Mouse (Mus musculus): ENCODE measurements around the gene Ankrd2.

Ankrd2 gene

GRCm38 (mm10) chr19:42058426-42058825, 22.6 kb downstream of the Ankrd2 start:
- POLR2A ChIA-PET = interaction anchor here in 3 of 4 experiments (0.6 to 1.7 kb wide), 12 partner anchors 10 to 116 kb away, joined by 3 to 9 read pairs (median 3); partner anchors contain the start of gene Hoga1 (in 3 of the 3)
- CTCF ChIA-PET = interaction anchor here (0.5 to 1.4 kb wide), 10 partner anchors 11 to 393 kb away, joined by 3 to 5 read pairs (median 4); partner anchors contain the start of gene Hoga1 (in 1 of the 4)

- ChIA-PET CTCF (interaction anchor here in 2 of 4 experiments (0.6 to 1.0 kb wide), 3 partner anchors 10 to 1224 kb away, joined by 3 read pairs; partner anchors contain the start of gene Ankrd2 (in 1 of the 2)), POLR2A (interaction anchor here in 2 of 4 experiments (0.8 to 1.0 kb wide), 4 partner anchors 10 to 16 kb away, joined by 3 read pairs; partner anchors contain the start of gene Hoga1 (in 1 of the 2))
Measured at GRCm38 (mm10) chr19:42061443-42061842, 25.6 kb downstream of the Ankrd2 start.

DNA sequence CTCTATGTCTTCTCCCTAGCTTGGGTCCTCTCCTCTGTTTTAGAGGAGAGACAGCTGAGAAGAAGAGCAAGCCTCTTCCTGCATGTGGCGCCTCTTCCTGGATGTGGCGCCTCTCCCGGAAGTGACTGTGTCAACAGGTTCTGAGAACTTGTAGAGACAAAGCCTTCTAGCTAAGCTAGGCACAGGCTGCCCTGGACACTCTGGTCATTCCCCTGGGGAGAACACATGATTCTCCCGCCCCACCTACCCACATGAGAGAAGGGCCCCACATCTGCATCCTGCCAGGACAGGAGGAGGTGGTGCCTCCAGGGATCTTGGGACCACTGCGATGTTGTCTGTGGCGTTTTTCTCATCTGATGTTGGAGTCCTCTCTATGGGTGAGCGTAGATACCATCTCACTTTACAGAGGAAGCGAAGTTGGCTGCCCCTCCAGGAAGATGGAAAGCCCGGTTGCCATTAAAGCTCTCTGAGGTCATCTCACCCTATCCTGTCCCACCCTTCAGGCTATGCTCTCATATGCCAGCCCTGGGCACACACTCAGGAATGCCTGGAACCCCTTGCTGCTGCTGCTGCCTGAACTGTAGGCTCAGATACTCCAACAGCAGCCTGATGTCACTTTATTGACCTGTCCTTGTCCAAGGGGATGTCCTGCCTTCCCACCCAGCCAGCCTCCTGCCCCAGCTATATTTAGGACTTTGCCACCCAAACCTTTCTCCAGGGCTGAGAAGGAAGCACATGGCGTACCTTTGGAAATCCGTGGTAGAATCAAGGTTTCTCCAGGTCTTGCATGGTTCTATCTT, 32.8 kb downstream of the Ankrd2 start:
- CTCF ChIA-PET = interaction anchor here (0.6 to 2.1 kb wide), 26 partner anchors 10 to 446 kb away, joined by 3 to 10 read pairs (median 4); partner anchors contain the start of genes Ankrd2 (in 3 of the 4), Hoga1 (in 3 of the 4) and Pi4k2a (in 1 of the 4)
- POLR2A ChIA-PET = interaction anchor here in 3 of 4 experiments (0.6 to 5.0 kb wide), 24 partner anchors 10 to 341 kb away, joined by 3 to 30 read pairs (median 4); partner anchors contain the start of genes Pi4k2a (in 3 of the 3), Avpi1 (in 2 of the 3), Hoga1 (in 2 of the 3) and Ankrd2 (in 1 of the 3)

- CTCF ChIA-PET = interaction anchor here (0.6 to 2.1 kb wide), 26 partner anchors 10 to 446 kb away, joined by 3 to 10 read pairs (median 4); partner anchors contain the start of genes Ankrd2 (in 3 of the 4), Hoga1 (in 3 of the 4) and Pi4k2a (in 1 of the 4)
- POLR2A ChIA-PET = interaction anchor here in 3 of 4 experiments (0.6 to 5.0 kb wide), 25 partner anchors 9 to 341 kb away, joined by 3 to 30 read pairs (median 4); partner anchors contain the start of genes Pi4k2a (in 3 of the 3), Hoga1 (in 2 of the 3), Ankrd2 (in 1 of the 3) and Avpi1 (in 1 of the 3)
Measured at GRCm38 (mm10) chr19:42069241-42069525, 33.4 kb downstream of the Ankrd2 start.

GRCm38 (mm10) chr19:42071221-42071620, 35.4 kb downstream of the Ankrd2 start:
- ChIA-PET POLR2A (interaction anchor here (0.5 to 5.0 kb wide), 22 partner anchors 9 to 809 kb away, joined by 3 to 30 read pairs (median 4); partner anchors contain the start of genes Pi4k2a (in 3 of the 4), Hoga1 (in 2 of the 4) and Ankrd2 (in 1 of the 4)), CTCF (interaction anchor here (0.5 to 3.2 kb wide), 27 partner anchors 9 to 725 kb away, joined by 3 to 12 read pairs (median 3); partner anchors contain the start of genes Pi4k2a (in 2 of the 4), Ankrd2 (in 1 of the 4) and Hoga1 (in 1 of the 4))

DNA sequence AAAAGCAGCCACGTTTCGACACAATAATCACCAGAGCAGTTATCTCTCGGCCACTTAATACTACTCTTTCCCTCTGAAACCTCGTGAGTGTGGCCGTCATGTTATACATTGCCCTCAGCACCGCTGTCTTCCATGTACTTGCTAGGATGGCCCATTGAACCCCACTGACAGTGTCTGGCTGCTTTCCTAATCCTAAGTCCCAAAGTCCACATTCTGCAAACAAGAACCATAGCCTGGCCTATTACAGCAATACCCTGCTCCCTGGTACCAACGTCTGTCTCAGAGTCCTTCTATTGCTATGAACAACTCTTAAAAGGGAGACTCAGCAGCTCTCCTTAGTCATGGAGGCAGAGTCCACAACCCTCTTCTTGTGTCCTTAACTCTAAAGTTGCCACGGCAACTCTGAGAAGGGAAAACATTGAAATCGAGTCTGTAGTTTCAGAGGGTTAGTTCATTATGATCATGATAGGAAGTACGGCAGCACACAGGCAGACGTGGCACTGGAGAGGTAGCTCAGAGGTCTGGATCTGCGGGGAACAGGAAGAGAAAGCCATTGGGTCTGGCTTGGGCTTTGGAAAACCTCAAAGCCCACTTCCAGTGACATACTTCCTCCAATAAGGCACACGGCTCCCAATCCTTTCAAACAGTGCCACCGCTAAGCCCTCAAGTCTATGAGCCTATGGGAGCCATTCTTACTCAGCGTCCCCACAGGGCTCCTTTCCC, 36.2 kb downstream of the Ankrd2 start:
- ChIA-PET POLR2A (interaction anchor here (0.6 to 5.0 kb wide), 22 partner anchors 8 to 289 kb away, joined by 3 to 30 read pairs (median 4); partner anchors contain the start of genes Pi4k2a (in 3 of the 4), Hoga1 (in 2 of the 4), Ankrd2 (in 1 of the 4) and Avpi1 (in 1 of the 4)), CTCF (interaction anchor here (0.5 to 3.2 kb wide), 34 partner anchors 8 to 1622 kb away, joined by 3 to 12 read pairs (median 4); partner anchors contain the start of genes Hoga1 (in 2 of the 4), Pi4k2a (in 2 of the 4) and Ankrd2 (in 1 of the 4))

DNA sequence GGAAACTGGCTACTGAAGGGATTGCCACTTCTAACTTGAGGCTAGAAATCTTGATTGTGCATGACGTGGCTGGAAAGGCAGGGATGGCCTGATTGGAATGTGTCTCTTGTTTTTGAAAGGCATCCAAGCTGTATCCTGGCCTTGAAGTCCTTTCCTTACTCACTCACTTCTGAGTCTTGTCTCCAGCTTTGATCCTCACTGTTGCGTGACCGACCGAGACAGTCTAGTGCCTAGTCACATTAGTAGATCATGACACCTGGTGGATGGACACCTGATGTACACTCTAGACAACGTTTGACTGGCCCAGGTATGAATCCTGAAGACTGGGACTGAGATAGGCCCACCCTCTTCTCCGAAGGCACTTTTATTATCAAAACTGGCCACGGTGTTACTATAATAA, 37.0 kb downstream of the Ankrd2 start:
- CTCF ChIA-PET = interaction anchor here in 3 of 4 experiments (0.5 to 3.2 kb wide), 12 partner anchors 27 to 173 kb away, joined by 3 to 12 read pairs (median 4); partner anchors contain the start of genes Ankrd2 (in 1 of the 3) and Hoga1 (in 1 of the 3)
- POLR2A ChIA-PET = interaction anchor here in 3 of 4 experiments (0.6 to 5.0 kb wide), 9 partner anchors 13 to 98 kb away, joined by 3 to 30 read pairs (median 4); partner anchors contain the start of genes Pi4k2a (in 2 of the 3), Avpi1 (in 1 of the 3), Hoga1 (in 1 of the 3) and Morn4 (in 1 of the 3)

- CTCF ChIA-PET = interaction anchor here in 2 of 4 experiments (0.6 to 1.1 kb wide), 4 partner anchors 30 to 756 kb away, joined by 3 read pairs; partner anchors contain the start of gene Hoga1 (in 1 of the 2)
- POLR2A ChIA-PET = interaction anchor here in 3 of 4 experiments (1.0 to 7.4 kb wide), 5 partner anchors 15 to 54 kb away, joined by 3 to 66 read pairs (median 5); partner anchors contain the start of genes Avpi1 (in 2 of the 3) and Pi4k2a (in 2 of the 3)
Measured at GRCm38 (mm10) chr19:42075051-42075450, 39.3 kb downstream of the Ankrd2 start.

DNA sequence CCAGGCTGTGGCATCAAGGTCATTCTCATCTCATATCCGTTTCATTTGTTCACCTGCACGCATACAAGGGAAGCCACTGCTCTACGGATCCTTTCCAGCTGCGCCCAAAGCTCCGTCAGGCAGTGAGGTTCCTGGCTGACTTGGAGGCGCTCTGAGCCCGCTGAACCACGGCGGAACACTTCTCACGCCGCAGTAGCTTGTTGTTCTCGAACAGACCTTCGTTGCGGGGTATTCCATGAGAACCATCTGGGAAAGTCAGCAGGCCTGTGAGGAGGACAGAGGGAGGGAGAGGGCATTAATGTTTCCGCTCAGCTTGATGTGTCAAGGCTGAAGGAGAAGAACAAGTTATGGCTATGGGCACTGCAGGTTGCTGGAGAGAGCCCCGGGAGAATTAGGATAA, 40.2 kb downstream of the Ankrd2 start:
- CTCF ChIA-PET = interaction anchor here (0.6 to 1.1 kb wide), 6 partner anchors 41 to 90 kb away, joined by 3 to 11 read pairs (median 3); partner anchors contain the start of gene Ankrd2 (in 1 of the 4)
- POLR2A ChIA-PET = interaction anchor here in 3 of 4 experiments (0.5 to 7.4 kb wide), 11 partner anchors 10 to 53 kb away, joined by 3 to 66 read pairs (median 4); partner anchors contain the start of genes Pi4k2a (in 3 of the 3), Avpi1 (in 2 of the 3), Ankrd2 (in 1 of the 3) and Morn4 (in 1 of the 3)

- POLR2A ChIA-PET = interaction anchor here in 2 of 4 experiments (1.5 to 7.4 kb wide), 6 partner anchors 10 to 80 kb away, joined by 4 to 66 read pairs (median 6); partner anchors contain the start of genes Pi4k2a (in 2 of the 2) and Avpi1 (in 1 of the 2)
- CTCF ChIA-PET = interaction anchor here in 3 of 4 experiments (0.6 to 1.1 kb wide), 5 partner anchors 9 to 1774 kb away, joined by 3 to 7 read pairs (median 3); no protein-coding TSS in a partner anchor
Measured at GRCm38 (mm10) chr19:42078566-42078965, 42.8 kb downstream of the Ankrd2 start.

- POLR2A ChIA-PET = interaction anchor here in 3 of 4 experiments (0.9 to 7.4 kb wide), 7 partner anchors 10 to 79 kb away, joined by 3 to 66 read pairs (median 5); partner anchors contain the start of genes Avpi1 (in 2 of the 3) and Pi4k2a (in 2 of the 3)
Measured at GRCm38 (mm10) chr19:42079006-42079405, 43.2 kb downstream of the Ankrd2 start.

GRCm38 (mm10) chr19:42079950-42080349, 44.1 kb downstream of the Ankrd2 start:
- ChIA-PET POLR2A (interaction anchor here (0.6 to 7.4 kb wide), 10 partner anchors 9 to 500 kb away, joined by 3 to 66 read pairs (median 3); partner anchors contain the start of genes Avpi1 (in 2 of the 4) and Pi4k2a (in 2 of the 4)), CTCF (interaction anchor here in 2 of 4 experiments (1.0 to 1.3 kb wide), 2 partner anchors 9 to 86 kb away, joined by 3 read pairs; no protein-coding TSS in a partner anchor)

More at GRCm38 (mm10) chr19:42079006-42079405, 43.2 kb downstream of the Ankrd2 start:
- CTCF ChIA-PET = interaction anchor here (0.6 to 1.1 kb wide), 6 partner anchors 9 to 1773 kb away, joined by 3 to 7 read pairs (median 4); no protein-coding TSS in a partner anchor

DNA sequence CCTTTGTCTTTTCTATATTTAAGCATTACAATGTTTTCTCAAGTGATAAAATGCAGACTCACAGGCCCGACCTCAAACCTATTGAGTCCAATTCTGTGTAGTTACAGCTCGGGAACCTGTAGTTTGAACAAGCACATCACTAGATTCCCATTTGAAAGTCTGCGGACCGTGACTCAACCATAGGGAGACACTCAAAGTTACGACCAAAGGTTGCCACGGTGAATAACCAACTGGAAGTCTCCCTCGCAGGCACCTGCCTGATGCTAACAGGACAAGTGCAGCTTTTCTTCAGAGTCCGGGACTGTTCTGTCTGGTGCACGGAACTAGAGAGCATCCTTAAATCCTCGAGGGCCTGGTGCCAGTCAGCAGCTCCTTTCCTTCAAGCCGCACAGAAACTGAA, 44.7 kb downstream of the Ankrd2 start:
- CTCF ChIA-PET = interaction anchor here in 3 of 4 experiments (0.6 to 1.4 kb wide), 4 partner anchors 9 to 826 kb away, joined by 3 to 5 read pairs (median 3); no protein-coding TSS in a partner anchor
- POLR2A ChIA-PET = interaction anchor here in 3 of 4 experiments (0.8 to 7.4 kb wide), 7 partner anchors 9 to 61 kb away, joined by 3 to 66 read pairs (median 3); partner anchors contain the start of gene Pi4k2a (in 2 of the 3)

GRCm38 (mm10) chr19:42081613-42082012, 45.8 kb downstream of the Ankrd2 start:
- POLR2A ChIA-PET = interaction anchor here in 3 of 4 experiments (0.7 to 5.6 kb wide), 4 partner anchors 8 to 236 kb away, joined by 3 to 25 read pairs (median 4); partner anchors contain the start of gene Pi4k2a (in 1 of the 3)
- CTCF ChIA-PET = interaction anchor here in 1 of 4 experiments (1.4 kb wide), 1 partner anchor 11 kb away, joined by 3 read pairs; no protein-coding TSS in a partner anchor

DNA sequence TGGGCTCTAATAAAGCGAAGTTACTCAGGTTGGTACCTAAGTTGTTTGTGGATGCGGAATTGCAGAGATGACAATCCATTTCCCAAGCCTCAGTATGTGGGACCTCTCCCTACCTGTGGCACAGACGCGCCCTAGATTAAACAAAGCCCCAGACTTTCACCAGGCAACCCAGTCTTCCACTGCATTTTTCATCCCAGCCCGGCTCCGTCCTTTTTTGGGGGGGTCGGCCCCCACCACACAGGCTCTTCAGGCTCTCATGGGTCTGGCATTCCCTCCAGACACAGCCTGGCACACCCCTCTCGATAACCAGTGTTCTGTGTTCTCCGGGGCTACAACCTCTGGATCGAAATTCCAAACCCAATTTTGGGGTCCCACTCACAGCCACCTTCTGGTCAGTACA, 49.9 kb downstream of the Ankrd2 start:
- ChIA-PET CTCF (no interaction called here), POLR2A (interaction anchor here in 3 of 4 experiments (1.0 to 1.5 kb wide), 3 partner anchors 10 to 44 kb away, joined by 3 to 8 read pairs (median 4); partner anchors contain the start of gene Avpi1 (in 1 of the 3))

- CTCF ChIA-PET = interaction anchor here in 1 of 4 experiments (0.6 kb wide), 1 partner anchor 241 kb away, joined by 3 read pairs; no protein-coding TSS in a partner anchor
- POLR2A ChIA-PET = interaction anchor here in 3 of 4 experiments (0.7 to 1.5 kb wide), 6 partner anchors 10 to 78 kb away, joined by 3 to 8 read pairs (median 4); partner anchors contain the start of gene Avpi1 (in 1 of the 3)
Measured at GRCm38 (mm10) chr19:42086166-42086565, 50.4 kb downstream of the Ankrd2 start, which contains the start of gene Morn4. TSS of gene Morn4 (minus strand) at chr19:42086357.

Data from embryonic stem cell, embryonic (primary cell).